Mouse (Mus musculus) intestine, postnatal 0 days (tissue): ENCODE data around the gene Pan2. TPM values are rescaled to one million over a fixed set of nuclear protein-coding genes. Genes with fewer than 3 reads are reported as not detected.

Experiments used
- ATAC-seq: fragments of 200-750 bp; cut with Nextera tagmentation; 2 replicates; pipeline ENCODE4 v1.8.0; 2017; ENCODE audit warnings: mild to moderate bottlenecking, moderate TSS enrichment, moderate library complexity
- H3K27ac ChIP-seq: fragments of 300-500 bp; sonication (generic); 2 replicates; pipeline ENCODE4 v1.5.1; 2014; ENCODE audit warnings: mild to moderate bottlenecking, low read depth, low read length, moderate library complexity
- H3K27me3 ChIP-seq: fragments of 300-500 bp; sonication (generic); replicated peaks from 2 replicates; pipeline ENCODE4 v1.6.1; 2014; ENCODE audit warnings: low read length, mixed read lengths; ENCODE audit not compliant: control insufficient read depth, insufficient read depth
- H3K36me3 ChIP-seq: fragments of 300-500 bp; sonication (generic); 2 replicates; pipeline ENCODE4 v1.6.1; 2014; ENCODE audit warnings: mild to moderate bottlenecking, moderate library complexity; ENCODE audit not compliant: control insufficient read depth, insufficient read depth
- H3K4me1 ChIP-seq: fragments of 300-500 bp; sonication (generic); replicated peaks from 2 replicates; pipeline ENCODE4 v1.6.1; 2014; ENCODE audit warnings: antibody characterized with exemption, low read length, mixed read lengths; ENCODE audit not compliant: control insufficient read depth, insufficient read depth
- H3K4me2 ChIP-seq: fragments of 300-500 bp; sonication (generic); replicated peaks from 2 replicates; pipeline ENCODE4 v1.6.1; 2014; ENCODE audit warnings: low read depth, mild to moderate bottlenecking, moderate library complexity
- H3K4me3 ChIP-seq: fragments of 300-500 bp; sonication (generic); 2 replicates; pipeline ENCODE4 v1.5.1; 2014; ENCODE audit warnings: low read depth, low read length
- H3K9ac ChIP-seq: fragments of 300-500 bp; sonication (generic); 2 replicates; pipeline ENCODE4 v1.6.1; 2014; ENCODE audit warnings: mild to moderate bottlenecking, low read depth, low read length
- H3K9me3 ChIP-seq: fragments of 300-500 bp; sonication (generic); 2 replicates; pipeline ENCODE4 v1.6.1; 2016; ENCODE audit warnings: mixed run types; ENCODE audit not compliant: control insufficient read depth
- CTCF ChIP-seq: sonication (generic); IDR thresholded peaks from 2 replicates; pipeline ENCODE4 v1.5.1; 2016; ENCODE audit warnings: low read depth, mild to moderate bottlenecking, control low read depth, antibody characterized with exemption, moderate library complexity
- WGBS: fragments of 180-500 bp; shearing (Covaris S2); extraction: QIAGEN DNeasy Blood & Tissue Kit; methylation state at CpG from one replicate; pipeline ENCODE4 v1.1.7; 2014; 5-methylcytosine and 5-hydroxymethylcytosine counted together
- polyA plus RNA-seq: library from polyadenylated mRNA; unstranded; fragments of >200 nt; fragmentation: Nextera tagmentation; extraction: Ambion mirVana; gene quantifications from 2 replicates; pipeline ENCODE4 v1.2.1, GENCODE M21; 2015

Gene Pan2
- polyA plus RNA-seq, 1 experiment from 2014 or later: 11.5 TPM

GRCm38 (mm10) chr10:128370021-128370420, 66.9 kb downstream of the Pan2 start:
- Histone ChIP-seq H3K9me3 (no peaks in the 10 kb centered on the region), H3K36me3 (no peaks in the 10 kb centered on the region; the same call in 1 of the 2 replicates), H3K4me2 (no peak overlapping the region; the same call in 1 of the 2 replicates), H3K27me3 (no peaks in the 10 kb centered on the region), H3K9ac (no peak overlapping the region), H3K27ac (peak overlapping the region; percentile 50; the same call in 1 of the 2 replicates), H3K4me3 (no peak overlapping the region), H3K4me1 (peaks cover 9% of the 10 kb centered on the region; the same call in 1 of the 2 replicates)
- 58% methylated on average over 5 of the region's 6 CpGs for WGBS
- ATAC-seq: no peak
- TF ChIP-seq CTCF: no peak

DNA sequence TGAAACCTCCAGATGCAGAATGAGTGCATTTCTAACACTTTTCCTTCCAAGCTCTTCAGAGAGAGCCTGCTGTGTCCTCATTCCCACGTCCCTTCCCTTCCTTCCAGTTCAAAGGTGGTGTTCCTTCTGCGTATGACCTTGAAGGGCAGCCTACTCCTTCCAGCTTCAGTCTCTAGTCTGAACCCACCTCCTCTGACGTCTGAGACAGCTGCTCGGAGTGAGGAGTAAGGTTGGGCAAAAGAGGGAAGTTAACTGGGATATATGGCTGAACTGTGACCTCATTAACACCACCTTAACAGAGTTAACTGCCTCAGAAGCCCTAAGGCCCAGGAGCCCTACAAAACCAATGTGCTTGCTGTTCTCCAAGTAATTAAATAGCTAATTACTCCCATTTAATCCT, 67.5 kb downstream of the Pan2 start:
- no peak for TF ChIP-seq CTCF
- ATAC-seq: peak; percentile 50
- Histone ChIP-seq H3K36me3 (no peaks in the 10 kb centered on the region), H3K4me1 (peaks cover 9% of the 10 kb centered on the region; the same call in 1 of the 2 replicates), H3K27me3 (no peaks in the 10 kb centered on the region), H3K4me2 (no peak overlapping the region; the same call in 1 of the 2 replicates), H3K9ac (no peak overlapping the region), H3K27ac (peak overlapping the region; percentile 50; the same call in 1 of the 2 replicates), H3K4me3 (no peak overlapping the region), H3K9me3 (no peaks in the 10 kb centered on the region)
- 32% methylated on average over 4 of the region's 4 CpGs for WGBS

Other genes with a start within 250 kb of the Pan2 start
- gene Ptges3, start 244.4 kb upstream of the Pan2 start, polyA plus RNA-seq: 264 and 269 TPM in 2 replicates
- 2,460 and 2,644 TPM in 2 replicates for gene Atp5b, start 220.1 kb upstream of the Pan2 start, polyA plus RNA-seq
- gene Baz2a, start 211.8 kb upstream of the Pan2 start, polyA plus RNA-seq: 8.1 and 8.6 TPM in 2 replicates
- gene Rbms2, start 123.0 kb upstream of the Pan2 start, polyA plus RNA-seq: 11.2 and 11.7 TPM in 2 replicates
- gene Gls2, start 108.9 kb upstream of the Pan2 start, polyA plus RNA-seq: 0.37 and 0.42 TPM in 2 replicates
- gene Spryd4, start 91.5 kb upstream of the Pan2 start, polyA plus RNA-seq: 22.9 and 23.2 TPM in 2 replicates
- gene Mip, start 77.5 kb upstream of the Pan2 start, polyA plus RNA-seq: not detected in 2 replicates
- gene Timeless, start 71.3 kb upstream of the Pan2 start, polyA plus RNA-seq: 8.6 and 10.6 TPM in 2 replicates
- gene Apon, start 49.2 kb upstream of the Pan2 start, polyA plus RNA-seq: not detected in 2 replicates
- 0.12 TPM in 2 replicates for gene Apof, start 34.7 kb upstream of the Pan2 start, polyA plus RNA-seq
- gene Stat2, start 32.8 kb upstream of the Pan2 start, polyA plus RNA-seq: 23.2 and 26.7 TPM in 2 replicates
- gene Il23a, start 4.6 kb upstream of the Pan2 start, polyA plus RNA-seq: 0.22 and 0.46 TPM in 2 replicates
- gene Cnpy2, start 19.1 kb downstream of the Pan2 start, polyA plus RNA-seq: 254 and 273 TPM in 2 replicates
- gene Cs, start 34.4 kb downstream of the Pan2 start, polyA plus RNA-seq: 248 and 266 TPM in 2 replicates
- gene Coq10a, start 65.7 kb downstream of the Pan2 start, polyA plus RNA-seq: 21.1 and 22.3 TPM in 2 replicates
- 4.0 and 4.9 TPM in 2 replicates for gene Ankrd52, start 73.8 kb downstream of the Pan2 start, polyA plus RNA-seq
- gene Slc39a5, start 97.9 kb downstream of the Pan2 start, polyA plus RNA-seq: 109 and 114 TPM in 2 replicates
- 79.2 and 82.5 TPM in 2 replicates for gene Nabp2, start 108.2 kb downstream of the Pan2 start, polyA plus RNA-seq
- 29.1 and 33.1 TPM in 2 replicates for gene Rnf41, start 108.3 kb downstream of the Pan2 start, polyA plus RNA-seq
- gene Smarcc2, start 155.9 kb downstream of the Pan2 start, polyA plus RNA-seq: 31.1 and 31.6 TPM in 2 replicates
- gene Myl6, start 190.8 kb downstream of the Pan2 start, polyA plus RNA-seq: 2,493 and 2,543 TPM in 2 replicates
- 1.3 and 1.8 TPM in 2 replicates for gene Myl6b, start 195.3 kb downstream of the Pan2 start, polyA plus RNA-seq
- 11.7 and 12.5 TPM in 2 replicates for gene Esyt1, start 222.5 kb downstream of the Pan2 start, polyA plus RNA-seq
- gene Zc3h10, start 244.4 kb downstream of the Pan2 start, polyA plus RNA-seq: 10.0 and 10.4 TPM in 2 replicates
- gene Rpl41, start 246.0 kb downstream of the Pan2 start, polyA plus RNA-seq: 2,426 and 2,428 TPM in 2 replicates